Mouse (Mus musculus): ENCODE measurements around the gene Myo1c.

The Myo1c gene

GRCm38 (mm10) chr11:75649155-75649561 lies 1.1 kb upstream of the Myo1c start:
- no peak for DNase-seq (ENCODE audit: low read depth)

GRCm38 (mm10) chr11:75650958-75651425 lies 688 bp downstream of the Myo1c start:
- no peak for DNase-seq (ENCODE audit: low read depth)

- DNase-seq (ENCODE audit: low read depth): no peak
These were observed 1.3 kb downstream of the Myo1c start for GRCm38 (mm10) chr11:75651426-75652221.

- no peak for DNase-seq (ENCODE audit: low read depth)
These were observed 2.1 kb downstream of the Myo1c start for GRCm38 (mm10) chr11:75652222-75652941.

- DNase-seq (ENCODE audit: low read depth): no peak
These were observed 2.8 kb downstream of the Myo1c start for GRCm38 (mm10) chr11:75652942-75653684.

GRCm38 (mm10) chr11:75653781-75654470 lies 3.6 kb downstream of the Myo1c start:
- peak; percentile 84 for DNase-seq (ENCODE audit: low read depth)

- DNase-seq (ENCODE audit: low read depth): no peak
These were observed 4.4 kb downstream of the Myo1c start for GRCm38 (mm10) chr11:75654471-75655390.

- DNase-seq (ENCODE audit: low read depth): no peak
These were observed 5.6 kb downstream of the Myo1c start for GRCm38 (mm10) chr11:75655621-75656545.

GRCm38 (mm10) chr11:75656621-75657590 lies 6.6 kb downstream of the Myo1c start:
- DNase-seq (ENCODE audit: low read depth): no peak

- DNase-seq (ENCODE audit: low read depth): no peak
These were observed 7.5 kb downstream of the Myo1c start for GRCm38 (mm10) chr11:75657841-75658240.

- DNase-seq (ENCODE audit: low read depth): no peak
These were observed 8.0 kb downstream of the Myo1c start for GRCm38 (mm10) chr11:75658311-75658710.

GRCm38 (mm10) chr11:75658996-75659750 lies 8.9 kb downstream of the Myo1c start:
- no peak for DNase-seq (ENCODE audit: low read depth)

GRCm38 (mm10) chr11:75660081-75660590 lies 9.8 kb downstream of the Myo1c start:
- DNase-seq (ENCODE audit: low read depth): no peak

- DNase-seq (ENCODE audit: low read depth): no peak
These were observed 10.9 kb downstream of the Myo1c start for GRCm38 (mm10) chr11:75660941-75661800.

- DNase-seq (ENCODE audit: low read depth): no peak
These were observed 11.8 kb downstream of the Myo1c start for GRCm38 (mm10) chr11:75662131-75662530.

GRCm38 (mm10) chr11:75666296-75666695 lies 16.0 kb downstream of the Myo1c start:
- DNase-seq (ENCODE audit: low read depth): no peak

GRCm38 (mm10) chr11:75668621-75669020 lies 18.3 kb downstream of the Myo1c start:
- no peak for DNase-seq (ENCODE audit: low read depth)

All from c-Kit-positive CD71-negative TER-119-negative erythroid progenitor cells, embryonic 14.5 days (primary cell).